Mouse (Mus musculus) G1E (cell line): ENCODE data around the gene Osm.

Experiments
- CTCF ChIP-seq: IDR thresholded peaks from 2 replicates; pipeline ENCODE4 v1.5.1; 2012; ENCODE audit warnings: low read depth, low read length, inconsistent platforms, mixed read lengths
- GATA2 ChIP-seq: IDR thresholded peaks from 2 replicates; pipeline ENCODE4 v1.6.1; 2012; ENCODE audit warnings: low read depth, low read length, inconsistent platforms, borderline replicate concordance
- TAL1 ChIP-seq: conservative IDR thresholded peaks from 2 replicates; pipeline ENCODE4 v1.6.1; 2012; ENCODE audit warnings: low read depth, low read length, inconsistent platforms, mixed read lengths

DNA sequence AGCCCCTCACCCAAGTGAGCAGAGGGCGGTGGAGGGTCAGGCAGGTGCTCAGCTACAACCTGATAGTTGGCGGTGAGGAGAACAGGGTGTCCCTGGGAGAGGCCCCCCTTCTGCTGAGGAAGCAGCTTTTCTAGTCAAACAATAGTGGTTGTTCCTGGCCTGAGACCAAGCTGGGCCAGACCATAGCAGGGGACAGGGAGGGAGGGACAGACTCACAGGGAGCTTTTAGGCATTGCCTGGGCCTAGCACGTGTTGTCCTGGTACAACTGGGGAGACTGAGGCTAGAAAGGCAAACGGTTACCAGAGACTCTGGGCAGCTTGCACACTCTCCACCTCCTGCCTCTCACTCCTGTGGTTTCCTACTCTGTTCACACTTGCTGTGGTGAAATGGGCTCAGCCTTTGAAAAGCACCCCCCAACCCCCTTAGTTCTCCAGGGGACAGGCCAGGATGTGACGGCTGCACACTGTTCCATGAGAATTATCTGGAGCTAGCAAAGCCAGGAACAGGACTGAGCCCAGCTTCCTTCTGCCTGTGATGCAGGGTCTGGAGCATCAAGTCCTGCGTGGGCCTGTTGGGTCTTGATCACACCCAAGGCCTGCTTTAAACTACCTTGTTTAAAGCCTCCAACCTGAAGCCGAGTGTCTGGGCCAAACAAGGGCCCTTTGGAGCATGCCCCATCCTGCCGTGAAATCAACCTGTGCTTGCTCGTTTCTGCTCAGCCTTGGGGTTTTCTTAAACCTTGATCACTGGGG lies 19.8 kb upstream of the Osm start:
- TF ChIP-seq CTCF = no peak
- no peak for TF ChIP-seq TAL1
- TF ChIP-seq GATA2 = no peak
